Mouse (Mus musculus) right cerebral cortex, adult 2 months (tissue): ENCODE measurements around the gene B4galnt4.

ENCODE experiments used
- DNase-seq, 2 experiments: peaks; one replicate each; pipeline ENCODE4 v3.0.0; 2021 to 2022; ENCODE audit warnings: low spot score in 2 of 2

B4galnt4 gene

GRCm38 (mm10) chr7:141041661-141042060 lies 19.2 kb upstream of the B4galnt4 start:
- DNase-seq, result peak in 1 of 2 experiments; percentile 35

- no peak for DNase-seq
Measured at GRCm38 (mm10) chr7:141042539-141042938, 18.4 kb upstream of the B4galnt4 start.

GRCm38 (mm10) chr7:141046931-141047580 lies 13.8 kb upstream of the B4galnt4 start:
- DNase-seq, result no peak

- peak; percentile 74 to 77 for DNase-seq
Measured at GRCm38 (mm10) chr7:141047581-141048225, 13.2 kb upstream of the B4galnt4 start.

GRCm38 (mm10) chr7:141048226-141049218 lies 12.4 kb upstream of the B4galnt4 start:
- peak; percentile 91 to 92 for DNase-seq

GRCm38 (mm10) chr7:141049326-141049725 lies 11.6 kb upstream of the B4galnt4 start:
- no peak for DNase-seq

- DNase-seq, result no peak
Measured at GRCm38 (mm10) chr7:141051060-141051685, 9.7 kb upstream of the B4galnt4 start.

- DNase-seq, result no peak
Measured at GRCm38 (mm10) chr7:141052016-141052415, 8.9 kb upstream of the B4galnt4 start.

- no peak for DNase-seq
Measured at GRCm38 (mm10) chr7:141052421-141052820, 8.5 kb upstream of the B4galnt4 start.

- no peak for DNase-seq
Measured at GRCm38 (mm10) chr7:141055785-141056184, 5.1 kb upstream of the B4galnt4 start.

- DNase-seq, result no peak
Measured at GRCm38 (mm10) chr7:141056976-141057375, 3.9 kb upstream of the B4galnt4 start.

GRCm38 (mm10) chr7:141057541-141057940 lies 3.4 kb upstream of the B4galnt4 start:
- no peak for DNase-seq

GRCm38 (mm10) chr7:141058601-141059341 lies 2.1 kb upstream of the B4galnt4 start:
- no peak for DNase-seq

- DNase-seq, result no peak
Measured at GRCm38 (mm10) chr7:141059929-141060328, 975 bp upstream of the B4galnt4 start.

- peak in 1 of 2 experiments; percentile 23 for DNase-seq
Measured at GRCm38 (mm10) chr7:141061269-141061692, 377 bp downstream of the B4galnt4 start.

GRCm38 (mm10) chr7:141062525-141062924 lies 1.6 kb downstream of the B4galnt4 start:
- peak in 1 of 2 experiments; percentile 25 for DNase-seq

- DNase-seq, result no peak
Measured at GRCm38 (mm10) chr7:141063353-141063752, 2.4 kb downstream of the B4galnt4 start.

- DNase-seq, result no peak
Measured at GRCm38 (mm10) chr7:141064175-141064574, 3.3 kb downstream of the B4galnt4 start.

- no peak for DNase-seq
Measured at GRCm38 (mm10) chr7:141064576-141064975, 3.7 kb downstream of the B4galnt4 start.

GRCm38 (mm10) chr7:141068351-141068750 lies 7.4 kb downstream of the B4galnt4 start:
- no peak for DNase-seq
